Mouse (Mus musculus) testis, adult 2 months (tissue): ENCODE measurements around the gene Sf1.

Experiments
- CTCF ChIP-seq: fragments of 200-500 bp; IDR thresholded peaks from 2 replicates; pipeline ENCODE4 v1.5.1; 2012; ENCODE audit warnings: low read depth, mild to moderate bottlenecking, inconsistent platforms, low read length, moderate library complexity; ENCODE audit not compliant: control insufficient read depth, insufficient read depth, insufficient replicate concordance
- POLR2A ChIP-seq: fragments of 200-500 bp; IDR thresholded peaks from 2 replicates; pipeline ENCODE4 v1.6.1; 2012; ENCODE audit warnings: low read depth, mild to moderate bottlenecking, inconsistent platforms, low read length, moderate library complexity; ENCODE audit not compliant: control insufficient read depth

GRCm38 (mm10) chr19:6397582-6398249, 34.2 kb downstream of the Sf1 start:
- TF ChIP-seq POLR2A (no peak), CTCF (no peak)
